Mouse (Mus musculus) spleen, adult 12 weeks (tissue): ENCODE measurements around the gene Dner.
"Not testable (repeated sequence)": the region's sequence is repeated elsewhere in the genome, so short reads cannot be mapped to it uniquely, and the experiment has no call there.

ENCODE experiments used
- DNase-seq: peaks from one replicate; pipeline ENCODE4 v3.0.0; 2022; ENCODE audit warnings: low spot score

Dner gene

DNA sequence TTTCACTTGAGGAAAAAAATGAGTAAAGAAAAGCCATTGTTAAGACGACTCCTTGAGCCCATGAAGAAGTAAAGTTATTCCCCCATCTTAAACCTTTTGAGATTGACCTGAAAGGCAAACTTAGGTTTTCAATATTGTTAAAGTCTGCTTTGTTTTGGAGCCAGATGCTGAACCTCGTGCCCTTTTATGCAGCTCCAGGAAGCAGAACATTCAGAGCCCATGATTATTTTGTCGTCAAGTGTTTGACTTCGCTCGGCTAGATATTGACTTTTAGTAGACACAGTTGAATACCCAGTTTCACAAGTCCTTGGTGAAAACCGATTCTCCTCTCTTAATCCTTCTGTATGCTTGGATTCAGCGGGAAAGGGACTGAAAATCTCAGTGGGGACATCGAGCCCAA, 300.1 kb downstream of the Dner start:
- DNase-seq, result no peak

DNA sequence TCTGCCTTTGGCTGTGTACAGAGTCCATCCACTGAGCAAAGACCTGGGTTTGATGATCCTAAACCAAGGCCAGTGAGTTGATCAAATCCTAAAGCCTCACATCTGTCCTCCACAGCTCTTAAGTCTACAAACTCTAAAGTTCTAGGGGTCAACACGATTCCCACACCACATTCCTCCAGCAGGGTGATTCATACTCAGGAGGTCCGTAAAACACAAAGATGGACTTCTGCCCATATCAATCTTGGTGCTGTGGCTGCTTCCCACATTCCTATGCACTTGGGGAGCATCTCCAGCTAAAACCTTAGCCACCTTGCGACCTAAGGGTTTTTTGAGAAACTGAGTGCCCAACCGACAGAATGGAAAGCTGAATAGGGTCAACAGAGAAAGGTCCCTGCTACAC, 305.1 kb downstream of the Dner start:
- DNase-seq, result no peak

GRCm38 (mm10) chr1:84387616-84388015, 308.4 kb downstream of the Dner start:
- no peak for DNase-seq

GRCm38 (mm10) chr1:84386481-84387146, 309.4 kb downstream of the Dner start:
- no peak for DNase-seq

- DNase-seq, result no peak
Measured at GRCm38 (mm10) chr1:84382709-84383108, 313.3 kb downstream of the Dner start.

DNA sequence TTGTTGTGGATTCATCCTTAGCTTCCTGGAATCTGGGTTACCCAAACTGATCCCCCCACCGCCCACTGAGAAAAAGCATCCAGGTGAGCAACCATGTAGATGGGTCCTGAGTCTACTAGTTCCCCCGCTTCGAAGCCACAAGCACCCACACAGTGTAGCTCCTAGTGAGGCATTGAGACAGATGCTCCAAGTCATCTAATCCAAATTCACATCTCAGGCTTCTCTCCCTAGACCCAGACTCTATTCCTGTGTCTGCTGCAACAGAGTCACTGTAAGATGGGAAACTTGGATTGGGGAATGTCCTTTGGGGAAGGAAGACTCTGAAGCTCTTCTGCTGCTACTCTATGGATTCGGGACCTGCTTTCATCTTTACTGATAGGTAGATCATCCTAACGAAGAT, 314.0 kb downstream of the Dner start:
- no peak for DNase-seq

- DNase-seq, result no peak
Measured at GRCm38 (mm10) chr1:84380895-84381294, 315.1 kb downstream of the Dner start.

DNA sequence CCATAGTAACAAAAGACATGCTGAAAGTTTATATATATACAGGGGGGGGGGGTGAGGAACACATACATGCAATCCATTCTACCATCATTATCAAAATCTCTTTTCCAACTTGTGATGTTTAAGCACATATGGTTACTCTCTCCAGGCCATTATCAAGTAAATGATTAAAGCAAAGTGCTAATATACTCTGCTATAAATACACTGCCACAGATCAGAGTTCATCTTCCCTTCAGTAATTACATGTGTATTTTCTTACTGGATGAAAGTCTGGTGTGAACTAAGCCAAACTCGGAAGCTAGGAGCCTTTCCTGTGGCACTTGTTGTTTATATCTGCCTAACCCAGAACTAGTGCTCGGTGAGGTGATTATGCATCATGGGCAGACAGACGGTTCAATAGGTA, 328.3 kb downstream of the Dner start:
- DNase-seq, result no peak

DNA sequence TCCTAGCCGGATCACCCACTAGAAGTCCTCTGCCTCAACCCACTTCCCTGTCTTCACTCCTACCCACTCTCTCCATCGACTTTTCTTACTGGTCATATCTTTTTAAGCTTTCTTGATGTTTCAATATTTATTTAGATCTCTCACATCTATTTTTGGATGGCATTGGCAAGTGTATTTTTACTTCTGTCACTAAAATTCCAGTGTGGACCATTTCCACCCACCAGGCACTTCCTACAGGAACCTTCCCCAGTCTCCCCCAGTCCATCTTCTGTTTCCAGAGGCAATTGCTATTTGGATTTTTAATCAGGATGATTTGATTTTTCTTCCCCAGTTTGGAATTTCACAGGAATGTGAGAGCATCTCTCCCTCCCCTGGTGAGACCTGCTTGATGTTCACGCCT, 329.5 kb downstream of the Dner start:
- DNase-seq, result no peak

DNA sequence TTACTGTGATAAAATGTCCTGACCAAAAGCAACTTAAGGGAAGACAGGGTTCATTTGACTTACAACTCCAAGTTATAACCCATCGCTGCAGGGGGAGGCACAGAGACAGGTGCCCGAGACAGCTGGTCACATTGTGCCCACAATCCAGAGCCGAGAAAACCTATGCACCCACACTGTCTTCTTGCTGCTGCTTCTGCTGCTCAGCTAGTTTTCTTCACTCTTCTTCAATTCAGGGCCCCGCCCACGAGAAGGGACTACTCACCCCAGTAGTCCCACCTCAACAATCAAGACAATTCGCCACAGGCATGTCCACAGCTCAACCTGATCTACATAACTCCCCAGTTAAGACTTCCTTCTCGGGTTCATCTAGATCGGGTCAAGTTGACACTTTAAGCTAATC, 332.1 kb downstream of the Dner start, which contains the start of gene Pid1:
Gene Pid1, minus strand, starts transcription at position 214 of the 400 bp plus-strand sequence.
- no peak for DNase-seq

GRCm38 (mm10) chr1:84362709-84363617, 333.1 kb downstream of the Dner start:
- no peak for DNase-seq

GRCm38 (mm10) chr1:84362209-84362608, 333.8 kb downstream of the Dner start:
- DNase-seq, result no peak

DNA sequence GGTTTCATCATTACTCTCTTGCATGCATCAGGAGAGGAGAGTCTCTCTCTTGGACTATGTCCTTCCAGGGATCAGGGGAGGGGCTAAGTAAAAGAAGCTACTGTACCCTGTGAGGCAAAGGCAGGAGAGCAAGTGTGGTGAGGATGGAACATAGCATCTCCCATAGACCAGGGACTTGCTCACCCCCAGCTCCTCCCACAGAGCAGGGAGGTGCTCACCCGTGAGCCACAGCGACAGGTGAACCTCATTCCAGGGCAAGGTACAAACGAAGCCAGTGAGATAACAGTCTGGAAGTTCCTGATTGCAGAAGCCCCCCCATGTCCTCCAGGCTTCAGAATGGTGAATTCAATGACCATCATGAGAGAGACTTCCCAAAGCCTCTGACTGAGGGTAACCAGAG, 334.6 kb downstream of the Dner start:
- DNase-seq, result no peak

- no peak for DNase-seq
Measured at GRCm38 (mm10) chr1:84359611-84360500, 336.2 kb downstream of the Dner start.

DNA sequence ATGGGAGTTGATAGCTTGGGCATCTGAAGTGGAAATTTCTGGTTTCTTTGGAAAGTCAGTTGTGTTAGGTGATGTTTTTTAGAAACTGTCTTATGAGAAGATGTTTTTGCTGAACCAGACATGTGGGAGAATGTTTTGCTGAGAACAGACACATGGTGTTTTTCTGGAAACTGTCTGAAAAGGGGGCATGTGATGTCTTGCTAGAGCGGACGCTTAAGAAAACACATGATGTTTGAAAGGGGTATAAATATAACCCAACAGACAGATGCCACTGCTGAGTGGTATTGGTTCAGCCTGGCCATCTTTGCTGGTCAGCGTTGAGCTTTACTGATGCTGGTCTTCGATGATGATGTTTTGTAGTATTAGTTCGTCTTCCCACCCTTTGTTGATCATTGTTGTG, 338.8 kb downstream of the Dner start:
- DNase-seq, result no peak

DNA sequence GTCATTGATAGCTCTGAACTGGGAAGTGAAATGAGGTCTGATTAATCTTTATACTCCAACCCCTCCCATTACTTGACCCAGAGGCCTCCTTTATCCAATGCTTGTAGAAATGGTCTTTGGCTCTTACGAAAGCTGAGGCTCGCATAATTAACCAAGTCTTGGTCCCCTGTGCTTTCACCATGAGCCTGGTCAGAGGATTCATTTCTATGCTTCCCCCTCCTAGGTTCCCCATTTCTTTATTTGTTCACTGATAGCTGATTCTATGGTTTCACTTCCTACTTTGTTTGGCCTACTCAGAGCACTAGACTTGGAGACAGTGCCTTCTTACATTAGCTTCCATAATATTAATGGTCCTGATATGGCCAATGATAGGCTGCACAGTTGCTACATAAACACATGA, 345.8 kb downstream of the Dner start:
- no peak for DNase-seq

GRCm38 (mm10) chr1:84347796-84348476, 348.1 kb downstream of the Dner start:
- DNase-seq, result no peak

- DNase-seq, result not testable (repeated sequence)
Measured at GRCm38 (mm10) chr1:84332797-84333196, 363.2 kb downstream of the Dner start.

DNA sequence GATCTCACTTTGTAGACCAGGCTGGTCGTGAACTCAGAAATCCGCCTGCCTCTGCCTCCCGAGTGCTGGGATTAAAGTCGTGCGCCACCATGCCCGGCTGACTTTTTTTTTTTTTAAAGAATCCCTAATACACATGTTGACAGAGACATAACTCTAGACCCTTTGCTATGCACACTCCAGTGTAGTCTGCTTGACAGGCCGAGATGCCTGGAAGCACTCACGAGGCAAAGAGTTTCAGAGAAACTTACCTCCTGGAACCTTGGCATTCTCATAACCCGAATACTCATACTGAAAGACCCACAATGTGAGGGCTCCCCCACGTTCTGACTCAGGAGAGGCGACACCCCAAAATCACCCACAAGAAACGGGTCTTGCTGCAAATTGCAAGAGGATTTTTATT, 364.2 kb downstream of the Dner start:
- not testable (repeated sequence) for DNase-seq

GRCm38 (mm10) chr1:84325309-84325708, 370.7 kb downstream of the Dner start:
- no peak for DNase-seq

DNA sequence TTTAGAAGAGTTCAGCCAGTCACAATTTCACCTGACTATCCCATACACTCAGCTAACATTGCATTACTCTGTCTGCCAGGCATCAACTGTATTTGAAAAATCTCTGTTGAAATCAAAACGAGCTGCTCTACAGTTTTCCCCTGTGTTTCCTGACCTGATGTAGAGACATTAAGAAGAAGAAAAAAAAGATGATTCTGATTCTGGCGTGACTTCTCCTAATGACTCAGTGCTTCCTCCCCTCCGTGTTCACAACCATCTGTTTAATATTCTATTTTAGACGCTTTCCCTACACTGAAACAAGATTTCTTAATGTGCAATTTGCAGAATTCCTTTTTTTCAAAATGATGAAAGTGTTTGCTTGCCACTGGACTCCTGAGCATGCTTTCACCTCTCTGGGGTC, 374.7 kb downstream of the Dner start:
- DNase-seq, result no peak
